Mouse (Mus musculus): ENCODE measurements at regions not wholly inside any gene's neighbourhood (a gene's known extent, or its start where the extent isn't known, plus 50 kb on each side); places are given as distances from the start of the nearest gene placed in this dataset.

DNA sequence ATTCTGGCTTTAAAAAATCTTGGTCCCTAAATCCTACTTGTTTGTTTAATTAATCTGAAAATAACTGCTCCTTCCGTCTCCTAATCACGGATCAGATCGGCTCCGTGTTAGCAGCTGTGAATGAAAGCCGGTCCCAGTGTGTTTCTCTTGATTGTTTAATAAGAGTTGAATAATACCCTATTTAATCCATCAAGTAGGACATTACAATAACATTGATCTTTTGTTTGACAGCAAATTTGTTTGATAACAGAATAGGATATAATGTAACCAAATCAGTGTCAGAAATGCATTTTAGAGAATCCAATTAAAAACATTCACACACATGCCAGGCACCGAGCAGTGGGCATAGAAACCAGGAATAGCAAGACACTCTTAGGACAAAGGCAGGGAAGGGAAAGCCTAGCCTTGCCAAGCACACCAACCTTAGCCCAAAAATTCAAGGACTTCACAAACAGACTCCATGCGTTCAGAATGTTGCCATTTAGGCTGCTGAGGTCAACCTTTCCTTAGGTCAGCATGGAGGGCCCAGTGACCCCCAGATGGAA lies 332.5 kb upstream of the Meis1 start:
- no peak for DNase-seq (ENCODE audit: low spot score)

- DNase-seq (ENCODE audit: low spot score) = no peak
Observed at GRCm38 (mm10) chr11:19353706-19354105, 334.9 kb upstream of the Meis1 start.

DNA sequence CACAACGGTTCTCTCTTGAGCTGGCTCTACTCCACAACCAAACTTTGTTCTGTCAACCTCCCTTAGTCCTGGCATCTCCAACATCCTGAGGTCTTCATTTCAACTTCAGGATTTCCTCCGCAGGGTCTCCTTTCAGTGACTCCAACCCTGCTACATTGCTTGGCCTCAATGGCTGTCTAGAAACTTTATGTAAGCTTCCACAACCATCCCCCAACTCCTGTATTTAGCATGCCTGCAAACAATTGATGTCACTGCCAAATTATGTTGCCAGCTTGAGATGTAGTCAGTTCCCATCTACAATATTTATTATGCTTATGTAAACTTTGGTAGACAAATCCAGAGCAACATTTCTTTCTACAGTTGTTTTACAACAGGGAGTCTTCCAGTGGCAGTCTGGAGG lies 336.4 kb upstream of the Meis1 start:
- DNase-seq (ENCODE audit: low spot score) = no peak

- DNase-seq (ENCODE audit: low spot score) = no peak
Observed at GRCm38 (mm10) chr11:19356151-19356550, 337.4 kb upstream of the Meis1 start.

DNA sequence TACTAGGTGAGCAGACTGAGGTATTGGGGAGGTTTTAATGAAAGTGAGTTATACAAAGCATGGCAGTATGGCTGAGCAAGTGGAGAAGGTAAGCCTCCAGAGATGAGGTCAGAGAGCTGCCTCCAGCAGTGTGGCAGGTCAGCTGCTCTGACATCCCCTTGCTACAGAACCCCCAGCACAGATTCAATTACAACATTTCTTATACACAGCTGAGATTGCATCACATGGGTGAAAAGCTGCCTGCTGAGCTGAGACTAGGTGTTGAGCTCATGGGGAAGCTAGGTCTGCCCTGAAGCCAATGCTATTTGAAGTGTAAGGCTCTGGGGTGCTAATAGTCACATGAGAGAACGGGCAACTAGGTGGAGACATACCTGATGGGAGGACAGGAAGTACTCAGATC lies 350.4 kb upstream of the Meis1 start:
- no peak for DNase-seq (ENCODE audit: low spot score)

- peak; percentile 8 for DNase-seq (ENCODE audit: low spot score)
Observed at GRCm38 (mm10) chr11:19373476-19373875, 354.7 kb upstream of the Meis1 start.

GRCm38 (mm10) chr11:19380935-19381334 lies 362.1 kb upstream of the Meis1 start:
- DNase-seq (ENCODE audit: low spot score) = no peak

DNA sequence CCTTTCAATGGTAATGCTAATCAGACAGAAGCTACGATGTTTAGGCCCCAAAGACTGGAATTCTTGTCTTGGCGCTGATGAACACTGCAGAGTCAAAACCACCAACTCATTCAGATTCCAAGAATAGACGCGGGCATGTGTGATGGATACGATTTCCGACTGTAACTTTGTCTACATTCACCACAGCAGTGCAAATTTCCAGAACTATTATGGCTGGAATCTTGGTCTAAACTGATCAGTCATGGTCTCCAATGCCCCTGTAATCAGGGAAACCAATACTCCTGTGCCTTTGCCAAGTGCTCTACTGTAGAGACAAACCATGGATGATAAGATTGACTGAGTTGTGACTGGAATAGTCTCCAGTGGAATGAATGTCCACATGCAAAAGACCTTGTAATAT lies 370.4 kb upstream of the Meis1 start:
- DNase-seq (ENCODE audit: low spot score) = no peak

DNA sequence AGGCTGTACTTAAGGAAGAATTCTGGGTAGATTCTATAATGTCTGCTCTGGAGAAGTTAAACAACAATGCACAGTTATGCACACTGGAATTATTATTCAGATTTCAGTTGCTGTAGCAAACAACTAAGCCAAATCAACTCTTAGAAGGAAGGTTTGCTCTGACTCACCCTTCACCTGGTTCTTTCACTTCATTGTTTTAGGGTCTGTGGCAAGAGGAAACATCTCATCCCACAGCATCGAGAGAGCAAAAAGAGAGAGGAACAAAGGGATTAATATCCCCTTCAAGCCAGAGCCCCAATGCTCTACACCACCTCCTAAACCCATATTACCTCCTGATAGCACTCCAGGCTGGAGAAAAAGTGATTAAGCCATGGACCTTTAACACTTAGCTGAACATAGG lies 373.4 kb upstream of the Meis1 start:
- no peak for DNase-seq (ENCODE audit: low spot score)

DNA sequence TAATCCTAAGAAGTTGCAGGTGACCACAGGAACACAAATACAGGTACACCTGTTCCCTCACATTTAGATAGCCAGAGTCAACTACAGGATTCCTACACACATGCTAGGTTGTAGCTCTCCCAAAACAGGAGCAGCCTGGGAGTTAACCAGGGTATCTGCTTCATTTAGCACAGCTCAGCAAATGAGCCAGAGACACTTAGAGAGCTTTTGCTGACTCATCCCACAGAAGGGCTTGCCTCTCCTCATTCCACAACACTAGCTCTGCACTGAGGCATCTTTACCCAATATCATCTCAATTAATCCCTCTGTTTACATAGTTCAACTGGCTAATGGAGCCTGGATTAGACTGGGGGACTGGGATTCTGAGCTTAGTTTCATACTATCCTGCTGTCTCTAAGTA lies 375.6 kb upstream of the Meis1 start:
- no peak for DNase-seq (ENCODE audit: low spot score)

DNA sequence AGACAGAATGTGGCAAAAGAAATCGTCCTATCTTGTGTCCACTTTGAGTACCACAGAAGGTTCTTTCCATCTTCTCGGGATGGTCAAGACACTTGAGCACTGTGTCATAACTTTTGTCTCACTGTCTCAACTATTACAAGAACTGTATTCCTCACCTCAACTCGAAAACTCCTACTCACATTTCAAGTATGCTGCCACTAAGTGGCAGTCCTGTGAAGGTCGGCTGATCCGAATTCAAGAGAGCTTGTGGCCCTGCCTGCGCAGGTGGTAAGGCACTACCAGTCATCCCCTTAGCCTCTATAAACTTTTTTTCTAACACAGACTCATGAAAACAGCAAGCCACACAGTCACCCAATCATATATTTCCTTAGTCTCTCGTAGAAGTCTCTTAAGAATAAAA lies 381.6 kb upstream of the Meis1 start:
- no peak for DNase-seq (ENCODE audit: low spot score)

DNA sequence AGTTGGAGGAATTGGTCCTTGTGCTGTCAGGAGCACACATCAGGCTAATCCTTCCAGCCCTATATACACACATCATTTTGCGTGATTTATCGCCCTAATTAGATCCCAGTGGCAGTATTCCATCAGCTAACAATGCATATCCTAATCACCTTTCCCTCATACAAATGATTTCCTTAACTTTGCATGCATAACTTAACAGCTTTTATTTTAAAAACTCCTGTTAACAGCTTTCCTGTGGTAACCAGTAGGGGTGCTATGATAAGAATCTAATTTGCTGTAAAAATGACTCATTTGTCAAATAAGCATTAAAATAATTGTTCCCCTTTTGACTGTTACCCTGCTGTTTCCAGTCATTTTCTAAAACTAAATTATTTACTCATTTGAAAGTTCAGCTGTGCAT lies 401.4 kb upstream of the Meis1 start:
- DNase-seq (ENCODE audit: low spot score) = no peak

GRCm38 (mm10) chr11:19423268-19423667 lies 404.5 kb upstream of the Meis1 start:
- no peak for DNase-seq (ENCODE audit: low spot score)

GRCm38 (mm10) chr11:19423841-19424815 lies 405.3 kb upstream of the Meis1 start:
- DNase-seq (ENCODE audit: low spot score) = peak; percentile 18

GRCm38 (mm10) chr11:19427559-19427958 lies 408.8 kb upstream of the Meis1 start:
- DNase-seq (ENCODE audit: low spot score) = no peak

DNA sequence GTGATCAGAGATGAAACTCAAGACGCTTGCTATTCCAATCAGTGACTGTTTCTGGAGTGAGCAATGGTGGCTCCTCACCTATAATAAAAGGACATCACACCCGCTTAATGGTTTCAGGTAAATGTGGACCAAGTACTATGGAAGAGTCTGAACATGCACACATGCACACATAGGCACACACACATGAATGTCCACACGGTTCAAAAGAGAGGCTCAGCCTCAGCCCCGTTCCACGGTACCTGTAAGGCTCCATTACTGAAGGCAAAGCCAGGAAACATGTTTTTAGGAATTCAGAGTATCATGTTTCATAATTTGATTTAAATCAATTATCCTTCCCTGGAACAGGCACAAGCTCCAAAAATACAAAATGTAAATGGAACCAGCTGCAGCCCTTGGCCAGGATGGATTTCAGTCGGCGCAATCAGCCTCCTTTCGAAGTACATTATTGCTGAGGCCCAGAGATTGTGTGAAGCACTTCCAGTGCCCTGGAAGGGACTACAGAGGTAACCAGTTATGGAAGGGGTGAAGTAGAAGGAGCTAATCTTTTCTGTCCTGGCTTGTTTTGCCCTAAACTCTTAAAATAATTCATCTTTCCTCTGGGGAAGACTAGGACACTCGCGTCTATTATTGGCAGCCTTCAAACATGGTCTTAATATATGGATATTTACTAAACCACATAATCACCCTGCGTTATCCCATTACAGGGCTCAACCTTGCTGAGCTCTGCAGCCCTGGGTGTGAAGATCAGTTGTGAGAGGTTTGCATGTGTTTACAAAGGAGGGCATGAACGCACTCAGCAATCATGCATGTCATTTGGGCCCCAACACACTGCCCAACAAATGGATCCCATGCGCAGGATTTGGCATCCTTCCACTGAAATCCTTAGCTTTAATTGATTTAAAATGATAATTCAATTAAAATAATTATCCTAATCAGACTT lies 415.2 kb upstream of the Meis1 start:
- no peak for DNase-seq (ENCODE audit: low spot score)

- no peak for DNase-seq (ENCODE audit: low spot score)
Observed at GRCm38 (mm10) chr11:19438385-19438784, 419.6 kb upstream of the Meis1 start.

DNA sequence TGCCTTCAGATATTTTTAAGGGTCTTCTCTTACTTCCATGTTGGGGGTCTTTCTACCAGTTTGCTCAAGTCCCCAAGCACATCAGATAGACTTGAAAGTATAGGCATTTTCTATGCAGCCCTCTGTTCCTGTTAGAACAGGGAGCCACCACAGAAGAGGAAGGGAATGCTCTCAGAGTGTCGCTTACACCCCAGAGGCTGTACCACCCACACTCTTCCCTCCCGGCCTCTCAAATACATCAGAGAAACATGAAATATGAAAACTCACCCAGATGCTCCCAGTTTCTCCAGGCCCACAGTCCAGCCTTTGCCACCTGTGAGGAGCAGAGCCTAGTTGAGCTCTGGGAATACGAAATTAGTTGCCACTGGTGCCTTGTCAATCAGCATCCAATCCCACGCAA lies 423.2 kb upstream of the Meis1 start:
- no peak for DNase-seq (ENCODE audit: low spot score)

- DNase-seq (ENCODE audit: low spot score) = no peak
Observed at GRCm38 (mm10) chr11:19455391-19456290, 436.9 kb upstream of the Meis1 start.

GRCm38 (mm10) chr11:19456577-19456976 lies 437.8 kb upstream of the Meis1 start:
- no peak for DNase-seq (ENCODE audit: low spot score)

DNA sequence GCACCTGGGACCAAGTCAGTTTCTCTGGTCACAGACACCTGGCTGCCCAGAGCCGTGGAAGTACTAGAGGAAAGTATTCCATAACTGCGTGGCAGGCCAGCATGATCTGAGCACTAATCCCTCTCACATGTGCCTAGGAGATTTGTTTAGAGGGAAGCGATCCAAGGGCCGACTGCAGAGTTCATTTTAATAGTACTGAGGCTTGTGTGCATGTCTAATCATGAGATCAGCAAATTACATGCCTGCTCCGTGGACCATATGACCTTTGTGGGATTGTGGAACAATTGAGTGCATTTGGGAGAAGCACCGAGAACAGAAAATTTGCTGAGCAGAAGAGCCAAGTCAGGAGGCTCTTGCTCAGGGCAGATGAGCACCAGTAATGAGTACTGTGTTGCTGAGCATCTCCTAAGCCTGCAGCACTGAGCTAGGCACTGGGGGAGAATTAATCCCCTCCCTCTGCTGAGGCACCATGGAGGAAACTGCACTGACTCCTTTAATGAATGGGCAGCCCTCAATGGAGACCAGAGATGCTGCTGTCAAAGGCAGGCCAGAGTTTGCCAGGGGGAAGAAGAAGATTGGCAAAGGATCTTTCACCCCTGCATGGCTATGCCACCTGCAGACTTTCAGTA lies 445.1 kb upstream of the Meis1 start:
- DNase-seq (ENCODE audit: low spot score) = no peak
